Mouse (Mus musculus): ENCODE results near the gene Myoc. TPM values are rescaled to one million over a fixed set of nuclear protein-coding genes. Genes with fewer than 3 reads are reported as not detected.
A peak's percentile ranks its signal among the peaks of the same experiment; 100 is the strongest.
"Not testable (repeated sequence)": the region's sequence is repeated elsewhere in the genome, so short reads cannot be mapped to it uniquely, and the experiment has no call there.

Myoc gene
- 1 to 10 TPM; 4.0 TPM for total RNA-seq (2021)

DNA sequence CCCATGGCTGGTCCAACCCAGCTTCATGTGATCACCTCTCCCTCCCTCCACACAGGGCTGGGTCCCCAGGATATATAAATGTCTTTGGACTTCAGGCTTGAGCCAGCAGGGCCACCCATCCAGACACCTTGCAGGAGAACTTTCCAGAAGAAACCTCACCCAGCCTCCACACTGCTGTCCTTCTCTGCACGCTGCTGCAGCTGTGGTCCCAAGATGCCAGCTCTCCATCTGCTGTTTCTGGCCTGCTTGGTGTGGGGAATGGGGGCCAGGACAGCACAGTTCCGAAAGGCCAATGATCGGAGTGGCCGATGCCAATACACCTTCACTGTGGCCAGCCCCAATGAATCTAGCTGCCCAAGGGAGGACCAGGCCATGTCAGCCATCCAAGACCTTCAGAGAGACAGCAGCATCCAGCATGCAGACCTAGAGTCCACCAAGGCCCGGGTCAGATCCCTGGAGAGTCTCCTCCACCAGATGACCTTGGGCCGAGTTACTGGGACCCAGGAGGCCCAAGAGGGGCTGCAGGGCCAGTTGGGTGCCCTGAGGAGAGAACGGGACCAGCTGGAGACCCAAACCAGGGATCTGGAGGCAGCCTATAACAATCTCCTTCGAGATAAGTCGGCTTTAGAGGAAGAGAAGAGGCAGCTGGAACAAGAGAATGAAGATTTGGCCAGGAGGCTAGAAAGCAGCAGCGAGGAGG lies at the start of gene Myoc:
TSS of gene Myoc (plus strand) at position 105 of the 700 bp plus-strand sequence.
- no peak for DNase-seq

DNA sequence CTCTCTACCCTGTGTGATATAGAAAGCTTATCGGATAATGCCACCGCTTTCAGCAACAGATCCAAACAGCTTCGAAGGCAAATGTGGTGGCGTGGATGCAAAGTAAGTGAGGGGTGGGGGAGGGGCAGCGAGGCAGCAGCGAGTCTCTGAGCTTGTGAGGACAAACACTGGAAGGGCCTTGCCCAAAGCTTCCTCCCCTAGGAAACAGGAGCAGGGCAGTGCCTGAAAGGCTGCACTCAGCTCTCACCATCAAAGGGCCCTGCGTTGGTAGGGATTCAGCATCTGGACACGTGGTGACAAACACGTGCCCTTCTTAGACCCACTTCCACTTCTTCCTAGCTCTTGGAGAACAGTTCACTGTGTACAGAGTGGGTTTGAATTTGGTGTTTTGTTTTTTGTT lies 49.5 kb upstream of the Myoc start:
- DNase-seq = no peak

DNA sequence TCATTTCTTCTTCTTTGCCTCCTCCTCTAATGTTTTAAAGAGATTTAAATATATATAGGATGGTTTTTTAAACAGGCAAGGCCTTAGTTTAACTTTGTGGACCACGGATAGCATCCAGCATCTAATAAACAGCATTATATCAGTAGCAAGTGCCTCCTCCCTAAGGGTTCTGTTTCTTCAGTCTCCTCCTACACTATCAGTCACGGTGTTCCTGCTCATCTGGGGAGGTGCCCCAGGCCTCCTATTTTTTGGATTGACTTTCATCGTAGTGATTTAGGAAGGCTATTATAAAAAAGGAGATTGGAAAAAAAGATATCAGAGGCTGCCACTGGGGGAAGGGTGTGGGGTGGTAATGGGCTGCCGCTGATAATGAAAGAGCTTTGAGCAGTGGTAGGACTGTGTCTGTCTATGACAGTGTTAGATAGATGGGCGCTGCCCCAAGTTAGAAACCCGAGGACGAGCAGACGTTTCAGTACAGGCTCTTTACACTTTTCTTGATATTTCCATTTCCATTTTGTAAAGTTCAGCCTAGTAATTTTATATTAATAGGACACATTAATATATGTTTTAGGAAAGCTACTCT lies 48.4 kb upstream of the Myoc start:
- DNase-seq = no peak

DNA sequence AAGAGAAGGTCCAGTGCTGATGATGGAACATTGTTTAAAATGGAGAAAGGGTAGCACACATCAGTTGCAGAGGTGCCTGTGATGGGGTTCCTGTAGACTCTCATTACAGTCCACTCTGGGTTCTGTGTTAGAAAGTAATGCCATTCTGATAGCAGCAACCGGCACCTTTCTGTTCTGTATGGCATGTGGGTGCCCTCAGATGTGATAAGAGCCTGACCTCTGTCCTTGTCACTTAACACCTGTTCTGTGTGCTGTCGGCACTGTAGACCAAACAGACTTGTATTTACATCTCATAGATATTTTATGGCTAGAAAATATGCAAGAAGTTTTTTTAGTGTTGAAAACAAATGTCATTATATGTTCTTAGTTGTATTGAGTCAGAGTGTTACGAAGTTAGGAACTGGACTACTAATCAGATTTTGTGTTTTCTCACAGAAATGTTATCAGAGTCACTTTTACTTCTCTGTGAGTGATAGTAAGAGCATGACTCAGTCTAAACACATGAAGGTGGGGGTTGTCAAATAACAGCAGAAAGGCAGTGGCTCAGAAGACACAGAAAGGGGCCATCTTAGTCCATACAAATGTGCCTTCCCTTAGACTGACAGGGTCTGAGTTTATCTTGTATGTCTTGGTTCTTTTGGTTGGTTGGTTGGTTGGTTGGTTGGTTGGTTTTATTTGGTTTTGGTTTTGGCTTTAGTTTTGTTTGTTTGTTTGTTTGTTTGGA lies 41.4 kb upstream of the Myoc start:
- no peak for DNase-seq

DNA sequence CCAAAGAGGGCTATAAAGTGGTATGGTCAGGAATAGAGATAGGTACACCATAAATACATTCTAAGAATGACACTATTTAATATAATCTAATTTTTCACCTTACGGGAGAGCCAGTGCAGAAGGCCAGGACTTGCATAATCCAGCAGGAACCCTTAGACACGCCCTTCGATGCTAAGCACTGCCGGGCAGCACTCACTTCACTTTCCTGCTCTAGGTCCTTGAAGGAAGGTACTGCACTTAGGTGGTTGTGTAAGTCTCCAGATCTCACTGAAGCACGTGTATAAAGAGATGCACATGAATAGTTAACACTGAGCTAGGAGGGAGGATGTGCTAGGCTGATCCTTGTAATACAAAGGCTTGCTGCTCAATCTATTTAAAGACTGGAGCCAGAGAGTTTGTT lies 39.3 kb upstream of the Myoc start:
- no peak for DNase-seq

DNA sequence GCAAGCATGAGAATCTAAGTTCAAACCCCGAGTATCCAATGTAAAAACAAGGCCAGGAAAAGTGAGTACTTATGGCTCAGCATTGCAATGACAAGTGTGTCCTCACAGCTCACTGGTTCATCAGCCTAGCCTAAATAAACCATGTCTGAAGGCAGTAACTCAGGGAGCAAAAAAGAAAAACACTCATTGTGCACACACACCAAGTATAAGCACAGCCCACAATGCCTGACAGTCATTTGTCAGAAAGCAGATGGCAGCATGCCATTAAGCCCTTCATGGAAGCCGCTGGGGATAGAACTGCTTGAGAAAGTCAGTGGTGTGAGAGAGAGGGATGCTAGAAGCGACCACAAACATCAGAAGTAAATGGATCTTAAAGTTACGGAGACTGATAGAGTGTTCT lies 37.7 kb upstream of the Myoc start:
- DNase-seq = no peak

DNA sequence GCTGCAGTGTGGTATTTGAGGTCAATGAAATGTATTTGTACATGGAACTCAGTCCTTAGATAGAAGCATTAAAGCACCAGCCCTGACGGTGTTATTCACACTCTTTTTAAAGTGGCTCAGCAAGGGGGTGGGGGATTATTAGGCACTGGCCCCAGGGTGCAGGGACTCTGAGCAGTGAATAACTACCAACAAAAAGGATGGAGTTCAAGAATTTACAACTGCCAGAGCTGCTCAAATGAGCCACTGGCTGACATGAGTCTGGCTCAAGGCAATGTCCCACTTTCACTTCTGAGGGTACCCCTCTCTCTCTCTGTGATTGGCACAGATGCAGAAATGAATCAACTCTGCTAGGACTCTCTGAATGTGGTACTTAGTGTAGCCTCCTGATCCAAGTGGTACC lies 30.8 kb upstream of the Myoc start:
- no peak for DNase-seq

DNA sequence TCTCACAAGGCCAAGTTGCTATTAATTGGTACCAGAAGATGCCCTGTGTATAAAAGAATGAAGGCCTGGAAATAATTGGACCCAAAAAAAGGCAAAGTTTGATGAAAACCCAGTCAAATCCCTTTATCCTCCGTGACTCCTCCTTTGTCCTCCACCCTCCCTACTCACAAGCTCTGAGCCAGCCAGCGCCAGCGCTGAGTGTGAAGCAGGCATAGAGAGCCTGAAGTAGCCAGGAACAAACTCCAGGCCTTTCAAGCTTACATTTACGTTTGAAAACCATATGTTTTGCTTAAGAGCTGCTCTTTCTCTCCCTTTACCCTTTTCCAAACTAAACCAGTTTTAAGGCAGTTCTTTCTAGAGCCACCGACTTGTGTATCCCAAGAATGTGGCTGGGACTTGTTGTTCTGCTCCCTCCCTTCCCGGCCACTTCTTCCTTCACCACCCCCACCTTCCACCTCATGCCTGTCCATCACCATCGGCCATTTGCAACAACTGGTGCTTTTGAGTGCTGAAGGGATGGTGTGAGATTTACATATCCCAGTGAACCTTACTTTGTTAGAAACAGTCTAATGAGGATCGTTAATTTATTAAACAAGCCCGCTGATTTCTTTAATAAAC lies 29.2 kb upstream of the Myoc start:
- no peak for DNase-seq

DNA sequence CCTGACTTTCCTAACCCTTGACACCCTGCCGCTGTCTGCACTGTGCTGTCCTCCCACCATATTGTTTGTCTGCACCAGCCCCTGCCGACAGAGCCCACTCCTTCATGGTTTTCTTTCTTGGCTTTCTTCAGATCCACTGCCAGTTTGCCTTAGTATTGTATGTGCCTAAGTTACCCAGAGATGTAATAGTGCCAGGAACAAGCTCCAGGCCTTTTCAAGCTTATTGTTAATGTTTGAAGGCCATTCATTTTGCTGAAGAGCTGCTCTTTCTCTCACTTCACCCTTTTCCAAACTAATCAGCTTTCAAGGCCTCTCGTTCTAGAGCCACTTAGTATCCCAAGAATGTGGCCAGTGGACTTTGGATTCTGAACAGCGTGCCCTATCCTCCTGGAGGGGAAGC lies 27.8 kb upstream of the Myoc start:
- no peak for DNase-seq

DNA sequence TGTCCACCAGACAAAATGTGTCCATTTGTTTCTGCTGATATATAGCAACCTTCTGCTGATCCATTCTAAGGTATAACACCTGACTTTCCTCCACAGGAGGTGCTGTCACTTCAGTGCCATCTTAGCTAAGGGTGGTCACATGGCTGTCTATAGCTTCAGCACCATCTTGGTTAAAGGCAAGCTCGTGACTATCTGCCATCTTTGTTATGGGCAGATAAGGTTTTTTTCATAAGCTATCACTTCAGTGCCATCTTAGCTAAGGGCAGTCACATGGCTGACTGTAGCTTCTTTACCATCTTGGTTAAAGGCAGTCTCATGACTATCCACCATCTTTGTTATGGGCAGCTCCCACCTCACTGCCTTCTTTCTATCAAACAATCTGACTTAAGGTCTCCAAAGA lies 23.4 kb upstream of the Myoc start:
- no peak for DNase-seq

DNA sequence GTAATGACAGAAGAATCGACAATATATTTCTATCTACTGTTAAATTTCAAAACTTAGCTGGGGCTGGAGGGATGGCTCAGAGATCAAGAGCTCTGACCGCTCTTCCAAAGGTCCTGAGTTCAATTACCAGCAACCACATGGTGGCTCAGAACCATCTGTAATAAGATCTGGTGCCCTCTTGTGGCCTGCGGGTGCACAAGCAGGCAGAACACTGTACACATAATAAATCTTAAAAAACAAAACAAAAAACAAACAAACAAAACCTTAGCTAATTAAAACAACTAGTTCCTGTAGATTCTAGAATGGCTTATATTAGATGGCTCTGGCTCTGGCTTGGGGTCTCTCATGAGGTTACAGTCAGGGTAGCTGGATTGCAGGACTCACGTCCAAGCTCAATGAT lies 18.5 kb upstream of the Myoc start:
- DNase-seq = no peak

DNA sequence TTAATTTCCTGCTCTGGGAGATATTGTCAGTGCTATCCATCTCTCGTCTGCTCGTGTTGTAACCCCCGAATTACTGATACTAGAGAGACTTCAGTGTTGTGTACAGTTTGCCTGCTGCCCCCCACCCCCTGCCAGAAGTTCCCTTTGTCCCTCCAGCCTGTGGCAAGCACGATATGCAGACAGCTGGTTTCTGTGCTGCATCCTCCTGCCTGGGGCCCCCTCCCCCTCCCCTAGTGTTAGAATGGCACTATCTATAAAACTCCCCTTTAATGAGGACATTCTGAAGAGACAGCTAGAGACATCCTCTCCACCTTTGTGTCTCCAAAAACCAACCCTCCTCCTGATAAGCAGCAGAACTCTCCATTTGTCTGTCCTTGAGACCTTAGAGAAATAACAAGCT lies 15.1 kb upstream of the Myoc start:
- no peak for DNase-seq

DNA sequence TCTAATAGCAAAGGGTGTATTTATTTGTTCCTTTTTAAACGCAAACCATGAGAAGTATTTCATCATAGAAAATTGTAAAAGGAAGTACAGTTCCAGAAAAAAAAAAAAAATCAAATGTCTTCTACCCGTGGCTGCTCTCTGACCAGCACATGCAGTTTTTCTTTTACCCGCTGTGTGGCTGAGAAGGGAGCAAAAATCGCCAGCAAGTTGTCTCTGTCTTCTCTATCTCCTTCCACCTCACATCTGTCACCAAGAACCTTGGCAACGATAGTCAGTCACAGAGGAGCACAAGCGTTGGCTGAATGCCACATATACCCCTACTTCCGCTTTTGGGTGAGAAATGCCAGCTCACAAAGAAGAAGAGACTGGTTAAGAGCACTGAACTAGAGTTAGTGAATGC lies 13.7 kb upstream of the Myoc start:
- DNase-seq = no peak

DNA sequence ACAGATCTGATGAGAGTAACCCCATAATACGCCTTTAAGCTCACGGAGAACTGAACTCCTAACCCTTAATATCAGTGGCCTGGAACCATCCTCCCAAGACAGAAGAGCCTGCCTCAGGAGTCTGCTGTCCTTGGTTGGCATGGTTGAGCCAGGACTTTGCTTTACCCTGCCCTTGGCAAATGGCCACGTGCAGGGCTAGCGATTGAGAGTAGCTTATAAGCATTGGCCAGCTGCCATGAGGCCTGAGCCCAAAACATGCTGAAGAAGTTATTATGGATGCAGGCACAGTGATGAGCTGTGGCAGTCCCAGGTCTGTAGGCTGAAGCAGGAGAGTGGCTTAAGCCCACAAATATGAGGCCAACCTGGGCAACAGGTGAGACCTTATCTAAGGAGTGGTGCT lies 11.1 kb upstream of the Myoc start:
- DNase-seq = not testable (repeated sequence)

DNA sequence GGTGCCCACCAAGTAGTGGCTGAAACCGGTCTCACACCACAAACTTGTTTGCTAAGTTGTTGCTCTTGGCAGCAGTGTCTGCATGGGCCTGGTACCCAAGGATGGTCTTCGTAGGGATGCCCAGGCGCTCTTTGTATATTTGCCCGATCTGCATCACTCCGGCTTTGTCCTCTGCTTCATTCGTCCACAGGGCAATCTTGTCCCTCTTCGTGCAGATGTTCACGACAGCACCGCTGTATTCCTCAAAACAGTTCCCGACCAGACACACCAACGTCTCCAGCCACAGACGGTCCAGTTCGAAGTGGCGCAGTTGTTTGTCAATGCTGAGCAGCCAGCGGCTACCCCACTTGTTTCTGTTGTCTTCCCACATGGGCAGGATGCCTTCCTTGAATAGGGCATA lies 10.6 kb upstream of the Myoc start:
- not testable (repeated sequence) for DNase-seq

DNA sequence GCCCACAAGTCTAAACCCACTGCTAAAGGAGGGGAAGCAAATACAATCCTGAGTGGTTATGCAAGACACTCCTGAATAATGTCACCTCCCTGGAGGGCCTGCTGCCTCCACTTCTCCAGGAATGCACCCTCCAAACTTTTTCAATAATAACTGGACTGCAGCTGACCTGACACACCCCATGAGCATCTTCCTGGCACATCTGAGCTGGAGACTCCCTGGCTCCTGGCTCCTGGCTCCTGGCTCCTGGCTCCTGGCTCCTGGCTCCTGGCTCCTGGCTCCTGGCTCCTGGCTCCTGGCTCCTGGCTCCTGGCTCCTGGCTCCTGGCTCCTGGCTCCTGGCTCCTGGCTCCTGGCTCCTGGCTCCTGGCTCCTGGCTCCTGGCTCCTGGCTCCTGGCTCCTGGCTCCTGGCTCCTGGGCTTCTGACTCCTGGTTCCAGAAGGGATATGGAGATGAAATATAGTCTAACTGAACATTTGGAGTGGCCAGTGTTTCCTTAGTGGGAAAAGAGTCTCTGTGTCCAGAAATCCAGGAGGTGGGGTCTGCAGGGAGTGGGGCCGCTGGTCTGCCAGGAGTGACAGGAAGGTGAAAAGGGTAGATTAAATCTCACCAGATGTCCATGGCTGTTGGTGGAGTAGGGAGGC lies 3.5 kb upstream of the Myoc start:
- not testable (repeated sequence) for DNase-seq

DNA sequence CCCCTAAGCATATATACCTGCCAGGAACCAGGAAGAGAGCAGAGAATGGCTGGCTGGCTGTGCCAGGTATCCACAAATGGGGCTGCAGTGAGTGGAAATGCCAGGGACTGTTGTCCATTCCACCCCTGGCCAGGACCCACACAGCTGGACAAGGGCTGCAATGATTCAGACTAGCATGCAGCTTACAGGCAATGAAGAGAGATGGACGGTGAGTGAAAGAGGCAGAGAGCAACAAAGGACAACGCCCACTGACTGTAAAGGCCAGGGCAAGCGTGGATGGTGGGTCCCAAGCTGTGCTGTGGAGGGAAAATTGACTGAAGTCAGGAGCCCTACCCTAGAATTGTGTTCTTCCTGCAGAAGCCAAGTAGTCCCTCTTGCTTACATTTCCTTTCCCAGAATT lies 2.4 kb upstream of the Myoc start:
- DNase-seq = no peak

DNA sequence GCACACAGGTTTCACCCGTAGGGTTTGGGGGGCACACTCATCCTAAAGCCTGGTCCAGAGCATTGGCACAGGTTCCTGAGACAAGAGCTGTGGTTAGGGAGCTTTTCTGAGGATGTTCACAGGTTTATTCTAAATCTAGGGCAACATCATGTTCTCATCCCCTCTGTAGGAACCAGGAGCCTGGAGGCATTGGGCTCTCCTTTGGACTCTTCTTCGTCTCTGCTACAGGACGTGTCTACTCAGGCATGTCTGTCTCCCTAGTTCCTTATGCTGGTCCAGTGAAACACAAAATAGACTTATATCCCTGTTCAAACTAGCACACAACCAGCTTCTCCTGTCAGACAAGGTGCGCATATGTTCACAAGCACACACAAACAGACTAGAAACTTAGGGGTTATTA lies 420 bp upstream of the Myoc start:
- DNase-seq = no peak

DNA sequence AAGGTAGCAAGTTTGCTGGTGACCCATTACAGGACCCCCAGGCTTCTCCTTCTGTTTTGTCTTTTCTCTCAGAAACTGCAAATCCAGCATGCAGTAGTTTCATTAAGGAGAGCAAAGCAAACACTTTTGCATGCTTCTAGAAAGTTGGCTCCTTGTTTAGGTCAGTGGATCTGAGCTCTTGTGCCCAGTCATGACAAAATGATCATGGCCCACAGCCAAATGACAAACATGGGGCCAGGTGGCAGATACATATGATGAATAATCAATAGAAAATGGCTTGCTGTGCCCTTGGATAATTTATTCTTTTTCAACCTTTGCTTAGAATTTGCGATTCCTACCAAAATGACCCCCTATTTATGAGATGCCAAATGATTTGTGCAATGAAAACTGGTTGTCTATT lies 906 bp downstream of the Myoc start:
- DNase-seq = no peak

DNA sequence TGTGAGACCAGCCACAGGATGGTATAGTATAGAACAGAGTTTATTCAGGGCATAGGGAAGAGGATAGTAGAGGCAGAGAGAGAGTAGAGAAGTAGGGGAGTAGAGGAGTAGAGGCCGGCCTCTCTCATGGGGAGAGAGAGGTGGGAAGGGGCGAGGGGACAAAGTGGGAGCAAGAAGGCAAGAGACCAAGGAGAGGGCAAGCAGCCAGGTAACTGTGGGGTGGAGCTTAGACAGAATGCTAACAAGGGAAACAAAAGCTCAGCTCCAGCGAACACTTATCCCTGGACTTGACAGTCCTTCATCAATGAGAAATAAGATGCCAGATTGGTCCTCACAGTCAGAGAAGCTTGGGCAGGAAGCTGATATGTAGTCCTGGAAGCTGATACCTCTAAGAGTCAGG lies 3.6 kb downstream of the Myoc start:
- DNase-seq = no peak

DNA sequence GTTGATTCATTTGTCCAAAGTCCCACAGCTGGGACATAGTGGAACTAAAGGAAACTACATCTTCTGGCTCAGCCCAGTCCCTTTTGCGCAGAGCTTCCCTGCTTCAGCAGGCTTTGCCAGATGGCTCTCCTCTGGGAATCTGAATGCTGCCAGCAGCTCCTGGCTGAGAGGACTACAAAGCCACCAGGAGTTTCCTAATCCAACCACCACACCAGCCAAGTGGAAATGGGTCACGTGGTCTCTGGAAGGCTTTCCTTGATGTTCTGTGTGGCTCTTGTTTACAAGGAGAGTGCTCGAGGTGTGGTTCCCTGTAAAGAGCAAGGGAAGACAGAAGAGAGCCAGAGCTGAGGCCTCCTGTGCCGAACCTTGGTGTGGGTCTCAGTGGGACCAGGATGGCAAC lies 4.8 kb downstream of the Myoc start:
- peak; percentile 67 to 73 for DNase-seq

DNA sequence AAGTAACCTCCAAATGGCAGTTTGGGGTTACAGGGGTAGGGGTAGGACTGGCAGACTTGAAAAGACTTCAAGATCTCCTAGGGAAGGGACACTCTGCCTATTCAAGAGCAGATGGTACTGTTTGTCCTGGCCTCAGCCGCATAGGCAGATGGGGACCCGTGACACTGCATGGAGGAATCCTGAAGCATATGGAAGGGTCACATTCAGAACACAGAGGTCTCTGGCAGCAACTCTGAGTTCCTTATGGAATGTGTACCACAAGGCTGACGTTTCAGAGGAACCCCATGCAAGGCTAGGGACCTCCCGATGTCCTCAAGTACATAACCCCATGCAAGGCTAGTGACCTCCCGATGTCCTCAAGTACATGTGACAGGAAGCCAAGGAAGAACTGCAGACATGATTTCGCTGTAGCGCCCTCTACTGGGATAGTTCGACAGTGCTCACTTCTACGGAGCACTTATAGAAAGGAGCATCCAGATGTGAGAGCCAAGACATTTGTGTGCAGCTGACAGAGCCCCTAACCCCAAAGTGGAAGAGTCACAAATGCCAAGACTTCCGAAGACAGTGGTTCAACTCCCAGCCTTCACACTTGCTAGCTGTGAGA lies 7.2 kb downstream of the Myoc start:
- DNase-seq = no peak

DNA sequence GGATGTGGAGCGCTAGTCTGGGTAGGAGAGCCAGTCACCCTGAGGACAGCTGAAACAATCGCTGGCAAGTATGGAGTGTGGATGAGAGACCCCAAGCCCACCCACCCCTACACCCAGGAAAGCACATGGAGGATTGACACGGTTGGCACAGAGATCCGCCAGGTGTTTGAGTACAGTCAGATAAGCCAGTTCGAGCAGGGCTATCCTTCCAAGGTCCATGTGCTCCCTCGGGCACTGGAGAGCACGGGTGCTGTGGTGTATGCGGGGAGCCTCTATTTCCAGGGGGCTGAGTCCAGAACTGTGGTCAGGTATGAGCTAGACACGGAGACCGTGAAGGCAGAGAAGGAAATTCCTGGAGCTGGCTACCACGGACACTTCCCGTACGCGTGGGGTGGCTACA lies 9.5 kb downstream of the Myoc start:
- DNase-seq = no peak

Data from layer of hippocampus, postnatal 36 days (tissue).